Mouse (Mus musculus) telencephalon, adult 2 months (tissue): Measurements from ENCODE around the gene Ikzf3.

Experiments used
- DNase-seq: peaks from one replicate; pipeline ENCODE4 v3.0.0-alpha.2; 2011; ENCODE audit warnings: low read depth, low spot score

Gene Ikzf3

GRCm38 (mm10) chr11:98569461-98569860 lies 23.6 kb upstream of the Ikzf3 start:
- DNase-seq, result no peak

GRCm38 (mm10) chr11:98568326-98568725 lies 22.5 kb upstream of the Ikzf3 start:
- DNase-seq, result no peak

DNA sequence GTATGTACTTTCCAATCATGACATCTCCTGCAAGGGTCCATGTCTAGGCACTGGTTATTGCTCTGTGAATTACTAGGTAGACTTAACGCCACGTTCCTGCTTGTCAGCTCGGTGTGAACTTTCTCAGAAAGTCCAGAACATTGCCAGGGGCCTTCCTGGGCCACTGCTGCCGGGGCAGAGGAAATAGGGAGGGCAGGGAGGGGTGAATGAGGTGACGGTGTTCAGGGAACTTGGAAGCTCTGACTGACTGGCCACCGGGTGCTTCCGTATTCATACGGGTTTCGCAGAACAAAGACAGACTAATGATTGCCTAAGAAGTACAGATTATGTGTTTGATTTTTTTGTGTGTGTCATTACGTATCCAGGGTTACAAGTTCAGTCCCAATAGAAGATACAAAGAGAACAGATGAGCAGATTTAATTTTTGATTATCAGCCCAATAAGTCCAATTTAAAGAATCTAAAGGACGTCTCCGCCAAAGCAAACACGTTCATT lies 18.1 kb upstream of the Ikzf3 start:
- no peak for DNase-seq

DNA sequence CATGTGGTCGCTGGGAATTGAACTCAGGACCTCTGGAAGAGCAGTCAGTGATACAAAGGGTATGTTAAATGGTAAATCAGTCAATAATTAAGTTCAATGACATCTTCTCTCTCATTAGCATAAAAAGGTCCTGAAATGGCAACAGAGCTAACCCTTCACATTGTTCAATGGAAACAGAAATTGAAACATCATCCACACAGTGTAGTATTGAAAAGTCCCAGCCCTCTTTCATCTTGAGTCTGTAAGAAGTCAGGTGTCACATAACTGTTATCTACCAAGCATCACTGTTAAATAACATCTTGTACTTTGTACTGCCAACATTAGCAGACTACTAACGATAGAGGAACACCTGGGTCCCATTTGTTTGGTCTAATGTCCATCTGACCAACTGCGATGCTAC lies 17.2 kb upstream of the Ikzf3 start:
- DNase-seq, result no peak

DNA sequence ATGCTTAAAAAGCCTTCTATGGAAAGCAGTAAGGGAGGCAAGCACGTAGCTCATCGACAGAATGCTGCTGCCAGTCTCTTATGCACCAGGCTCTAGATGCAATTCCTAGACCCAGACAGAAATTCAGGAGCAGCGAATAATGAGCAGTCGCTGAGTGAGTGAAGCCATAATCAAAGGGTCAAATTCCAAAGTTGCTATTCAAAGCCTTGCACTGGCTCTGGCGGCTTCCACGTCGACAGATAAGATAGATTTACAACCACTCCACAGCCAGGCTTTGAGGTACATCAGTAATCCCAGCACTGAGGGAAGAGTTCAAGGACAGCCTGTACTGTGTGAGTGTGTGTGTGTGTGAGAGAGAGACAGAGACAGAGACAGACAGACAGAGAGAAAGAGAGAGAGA lies 15.1 kb upstream of the Ikzf3 start:
- no peak for DNase-seq

DNA sequence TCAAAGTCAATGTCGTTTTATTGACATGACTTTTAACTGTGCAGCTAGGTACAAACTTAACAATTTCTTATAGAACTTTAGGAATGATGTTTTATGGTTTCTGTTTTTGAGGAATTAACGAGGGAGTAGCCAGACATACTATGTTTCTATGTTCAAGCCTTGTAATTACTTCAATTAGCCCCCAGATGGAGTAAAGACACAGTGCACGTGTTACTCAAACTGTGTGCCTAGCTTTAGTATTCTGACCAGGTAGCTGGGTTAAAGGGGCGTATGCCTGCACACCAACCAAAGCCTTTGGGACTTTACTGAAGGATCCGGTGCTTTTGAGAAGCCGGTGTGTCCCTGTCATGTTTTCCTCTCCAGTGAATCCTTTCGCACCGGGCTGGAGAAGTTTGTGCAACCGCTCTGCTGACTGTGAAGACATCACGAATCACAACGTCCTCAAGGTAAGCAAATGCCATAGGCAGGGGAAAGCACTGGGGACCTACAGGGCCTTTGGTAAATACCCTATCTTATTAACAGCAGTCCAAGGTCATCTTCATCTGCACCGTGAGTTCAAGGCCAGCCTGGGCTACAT lies 9.4 kb upstream of the Ikzf3 start:
- no peak for DNase-seq

DNA sequence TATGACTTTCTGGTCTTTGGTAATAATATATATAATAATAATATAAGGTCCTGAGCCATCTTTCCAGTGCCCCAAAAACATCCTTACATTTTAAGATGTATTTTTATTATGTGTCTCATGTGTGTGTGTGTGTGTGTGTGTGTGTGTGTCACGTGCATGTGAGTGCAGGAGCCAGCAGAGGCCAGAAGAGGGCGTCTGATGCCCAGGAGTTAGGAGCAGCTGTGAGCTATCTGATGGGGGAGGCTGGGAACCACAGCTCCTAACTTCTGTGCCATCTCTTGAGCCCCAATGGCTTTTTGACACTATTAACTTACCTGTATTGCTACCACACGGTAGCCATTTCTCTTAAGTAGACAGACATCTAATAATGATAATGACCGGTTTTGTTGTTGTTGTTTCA lies 8.1 kb upstream of the Ikzf3 start:
- no peak for DNase-seq

DNA sequence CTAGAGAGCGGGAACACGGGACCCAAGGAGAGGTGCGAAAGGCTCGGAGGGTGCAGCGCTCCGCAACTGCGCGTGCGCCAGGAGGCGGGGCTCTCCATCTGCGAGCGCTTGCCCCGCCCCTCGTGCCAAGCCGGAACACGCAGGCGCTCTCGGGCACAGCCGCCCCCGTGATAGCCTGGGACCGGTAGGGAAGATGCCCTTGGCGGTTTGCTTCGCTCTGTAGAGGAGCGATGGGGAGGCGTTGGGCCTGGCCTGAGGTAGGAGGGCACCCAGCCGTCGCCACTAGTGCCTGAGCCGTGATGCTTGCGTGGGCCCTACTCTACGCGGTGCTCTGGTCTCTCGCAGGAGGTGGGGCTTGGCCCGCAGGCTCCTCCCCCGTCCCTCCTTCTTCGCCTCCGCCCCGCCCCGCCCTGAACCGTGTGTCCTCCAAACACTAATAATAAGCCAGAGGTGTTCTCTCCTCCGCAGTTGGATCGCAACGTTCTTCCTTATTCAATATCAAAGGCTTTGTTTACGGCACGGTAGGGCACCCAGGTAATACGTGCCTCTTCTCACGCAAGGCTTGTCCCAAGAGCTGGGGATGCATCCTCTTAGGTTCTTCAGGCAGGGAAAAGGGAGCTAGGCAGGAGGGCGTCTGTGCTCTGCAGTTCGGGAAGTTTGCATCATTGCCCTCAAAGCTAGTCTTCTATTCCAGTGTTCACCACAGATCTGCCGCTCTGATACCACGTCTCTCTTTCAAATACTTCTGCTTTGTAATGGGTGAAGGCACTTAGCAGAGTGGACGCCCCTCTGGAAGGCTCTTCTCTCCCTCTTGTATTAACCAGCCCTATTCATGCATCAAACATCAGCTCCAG lies 5.4 kb upstream of the Ikzf3 start, which contains the start of gene Zpbp2:
TSS of gene Zpbp2 (plus strand) at position 123 of the 854 bp plus-strand sequence.
- peak; percentile 86 for DNase-seq

DNA sequence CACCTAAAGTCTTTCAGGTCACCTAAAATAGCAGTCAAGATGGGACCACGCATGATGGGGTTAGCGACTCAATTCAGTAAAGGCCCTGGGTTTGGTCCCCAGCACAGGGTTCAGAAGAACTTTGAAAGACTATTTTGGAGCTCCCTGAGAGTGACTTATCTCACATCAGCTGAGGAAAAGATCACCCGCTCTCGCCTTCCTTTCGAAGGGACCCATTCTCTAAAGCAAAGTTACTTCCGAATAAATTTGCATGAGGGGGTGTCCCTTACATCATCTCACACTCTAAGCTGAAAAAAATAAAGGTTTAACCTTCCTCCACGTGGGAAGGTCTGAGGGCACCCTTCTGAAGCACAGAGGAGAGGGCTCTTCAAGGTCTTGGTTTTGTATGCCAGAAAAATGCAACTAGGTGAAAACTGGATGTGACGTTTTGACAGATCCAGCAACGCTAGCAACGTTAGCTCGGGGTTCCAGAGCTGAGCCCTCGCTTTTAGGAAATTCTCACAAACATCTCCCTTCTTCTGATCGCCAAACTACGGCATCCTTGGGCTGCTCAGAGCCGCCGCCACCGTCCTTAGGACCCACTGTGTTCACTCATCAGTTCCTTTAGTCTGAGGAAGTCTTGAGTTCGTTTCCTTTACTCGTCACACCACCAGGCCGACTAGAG lies 4.6 kb upstream of the Ikzf3 start:
- no peak for DNase-seq

- DNase-seq, result no peak
These were observed 3.5 kb upstream of the Ikzf3 start for GRCm38 (mm10) chr11:98549363-98549762.

DNA sequence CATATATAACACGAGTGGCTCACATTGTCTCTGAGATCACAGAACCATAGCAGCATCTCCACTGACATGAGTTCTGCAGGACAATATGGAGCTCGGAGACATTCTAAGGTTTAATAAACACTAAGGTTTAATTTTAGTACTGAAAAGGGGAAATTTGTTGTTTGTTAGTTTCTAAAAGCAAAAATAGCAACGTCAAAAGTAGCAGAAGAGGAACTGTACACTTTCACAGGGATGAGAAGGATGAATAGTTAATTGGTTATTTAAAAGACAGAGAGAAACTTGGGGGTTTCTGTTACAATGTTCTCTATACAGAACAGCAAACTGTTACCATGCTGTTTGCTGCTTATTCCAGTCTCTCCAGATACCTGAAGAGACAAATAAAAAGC lies 1.5 kb upstream of the Ikzf3 start:
- DNase-seq, result no peak

- no peak for DNase-seq
These were observed 887 bp upstream of the Ikzf3 start for GRCm38 (mm10) chr11:98546529-98547307.

- DNase-seq, result no peak
These were observed 747 bp downstream of the Ikzf3 start for GRCm38 (mm10) chr11:98544890-98545677.

DNA sequence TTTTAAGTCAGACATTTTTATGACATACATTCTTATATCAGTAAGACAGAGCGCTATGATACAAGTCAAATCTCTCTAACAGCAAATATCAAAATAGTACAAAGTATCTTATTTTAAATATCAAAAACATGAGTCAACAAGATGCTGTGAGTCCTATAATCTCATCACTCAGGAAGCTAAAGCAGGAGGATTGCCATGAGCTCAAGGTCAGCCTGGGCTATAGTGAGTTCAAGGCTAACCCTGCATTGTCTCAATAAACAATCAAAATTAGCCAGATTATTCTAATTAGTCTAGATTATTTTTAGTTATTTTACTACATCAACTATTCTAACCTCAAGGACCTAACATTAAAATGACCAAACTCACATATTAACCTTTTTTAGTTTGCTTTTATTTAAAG lies 2.4 kb downstream of the Ikzf3 start:
- no peak for DNase-seq

DNA sequence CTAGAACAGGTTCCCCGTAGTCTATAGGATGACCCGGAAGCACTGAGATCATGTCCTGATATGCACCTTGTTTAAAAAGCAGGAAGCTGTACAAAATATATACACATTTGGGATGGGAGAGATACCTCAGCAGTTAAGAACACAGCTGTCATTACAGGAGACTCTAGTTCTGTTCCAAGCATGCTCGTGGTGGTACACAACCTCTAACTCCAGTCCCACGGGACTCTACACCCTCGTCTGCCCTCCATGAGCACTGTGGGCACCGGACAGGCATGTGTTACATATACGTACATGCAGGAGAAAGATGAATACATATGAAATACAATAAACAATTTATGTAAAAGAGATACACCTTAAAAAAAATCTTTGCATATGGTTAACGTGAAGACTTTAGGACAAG lies 3.3 kb downstream of the Ikzf3 start:
- DNase-seq, result no peak

DNA sequence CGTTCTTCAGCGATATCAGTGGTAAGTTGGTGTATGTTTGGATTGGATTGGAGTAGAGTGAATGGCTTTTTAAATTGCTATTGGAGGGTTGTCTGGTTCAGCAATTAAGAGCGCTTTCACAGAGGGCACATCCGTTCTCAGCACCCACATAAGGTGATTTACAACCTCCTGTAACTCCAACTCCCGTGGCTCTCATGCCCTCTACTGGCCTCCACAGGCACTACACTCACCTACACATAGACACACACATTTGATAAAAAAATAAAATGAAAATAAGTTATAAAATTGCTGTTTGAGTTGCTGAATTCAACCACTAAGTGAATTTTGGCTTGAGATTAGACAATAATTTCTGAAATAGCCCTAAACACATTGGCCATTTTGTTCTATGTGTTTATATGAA lies 5.5 kb downstream of the Ikzf3 start:
- no peak for DNase-seq

DNA sequence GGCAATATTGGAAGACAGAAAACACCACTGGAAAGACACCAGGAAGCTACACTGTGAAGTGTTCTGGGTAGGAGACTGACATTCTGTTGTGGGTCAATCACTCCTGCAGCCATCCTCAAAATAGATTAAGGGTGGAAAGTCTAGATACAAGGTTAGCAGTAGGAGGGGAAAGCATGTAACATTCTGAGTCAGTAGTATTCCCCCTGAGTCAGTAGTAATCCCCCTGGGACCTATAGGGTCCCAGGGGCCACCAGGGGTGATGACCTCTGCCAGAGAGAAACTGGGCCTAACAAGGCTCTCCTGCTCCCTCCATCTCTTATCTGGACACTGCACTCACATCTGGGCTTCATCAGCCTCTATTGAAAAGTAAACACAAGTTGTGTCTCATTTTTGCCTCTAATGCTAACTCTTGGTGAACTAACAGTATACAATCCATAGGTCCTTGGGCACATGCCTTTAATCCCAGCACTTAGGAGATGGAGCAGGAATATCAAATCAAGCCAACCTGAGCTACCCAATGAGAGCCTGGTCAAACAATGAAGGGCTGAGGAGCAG lies 8.3 kb downstream of the Ikzf3 start:
- DNase-seq, result no peak

DNA sequence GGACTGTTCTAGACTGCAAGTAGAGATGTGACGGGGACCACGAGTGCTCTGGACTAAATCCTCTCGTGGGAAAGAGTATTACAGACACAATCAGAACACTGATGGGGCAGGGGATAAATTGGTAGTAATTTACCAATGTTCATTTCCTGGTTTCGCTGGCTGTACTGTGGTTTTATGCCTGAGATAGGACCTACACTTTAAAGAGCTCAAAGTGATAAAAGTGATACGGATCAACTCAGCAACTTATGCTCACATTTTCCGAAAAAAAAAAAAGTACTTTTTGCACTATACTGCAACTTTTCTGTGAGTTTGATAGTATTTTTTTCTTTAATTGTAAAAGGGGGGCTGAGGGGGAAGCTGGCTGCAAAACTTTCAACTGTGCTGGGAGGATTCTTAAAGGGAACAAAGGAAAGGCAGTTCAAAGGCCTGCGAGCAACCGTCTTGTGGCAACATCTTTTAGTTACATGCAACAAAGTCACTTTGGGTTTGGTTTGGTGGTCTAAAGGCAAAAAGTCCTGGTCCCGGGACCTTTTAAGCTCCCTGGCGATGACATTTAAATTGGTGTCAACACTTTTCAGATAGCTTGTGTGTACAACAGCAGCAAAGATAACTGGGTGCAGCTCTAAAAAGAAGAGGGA lies 18.9 kb downstream of the Ikzf3 start:
- DNase-seq, result no peak

- no peak for DNase-seq
These were observed 20.7 kb downstream of the Ikzf3 start for GRCm38 (mm10) chr11:98525140-98525539.

DNA sequence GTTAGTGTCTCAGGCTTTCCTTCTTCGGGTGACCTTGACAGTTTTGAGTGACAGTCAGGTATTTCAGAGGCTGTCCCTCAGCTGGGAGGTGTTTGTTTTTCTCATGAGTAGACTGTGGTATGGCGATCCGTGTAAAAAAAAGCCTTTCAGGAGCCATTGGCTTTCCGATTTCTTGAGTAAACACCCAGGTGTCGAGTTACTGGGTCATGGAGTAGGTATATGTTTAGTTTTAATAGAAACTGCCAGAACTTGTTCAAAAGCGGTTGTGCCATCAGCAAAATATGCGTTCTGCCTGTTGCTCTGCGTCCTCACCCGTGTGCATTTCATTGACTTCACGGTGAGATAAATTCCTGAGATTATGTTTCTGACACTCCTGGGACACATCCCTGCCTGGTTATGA lies 25.4 kb downstream of the Ikzf3 start:
- no peak for DNase-seq
